Mouse (Mus musculus): ENCODE data around the gene Dhdh. TPM values are rescaled to one million over a fixed set of nuclear protein-coding genes. Genes with fewer than 3 reads are reported as not detected.

The Dhdh gene
- polyA plus RNA-seq (2012; rRNA removed; ENCODE audit: low replicate concordance): 21.6 and 53.7 TPM in 2 replicates

GRCm38 (mm10) chr7:45488293-45489204 is at the start of gene Dhdh:
Gene Dhdh, minus strand, starts transcription at chr7:45488805.

GRCm38 (mm10) chr7:45525809-45526473 is 37.3 kb upstream of the Dhdh start, which contains the start of the genes Ppp1r15a and Plekha4:
Gene Ppp1r15a, minus strand, starts transcription at chr7:45526268.
Gene Plekha4, plus strand, starts transcription at chr7:45526330.

GRCm38 (mm10) chr7:45509912-45510787 is 21.5 kb upstream of the Dhdh start, which contains the start of gene Nucb1:
Gene Nucb1, minus strand, starts transcription at chr7:45510406.

GRCm38 (mm10) chr7:45486761-45487415 is 1.7 kb downstream of the Dhdh start, which contains the start of gene Gm45808:
Gene Gm45808, minus strand, starts transcription at chr7:45486811.

GRCm38 (mm10) chr7:45481374-45481927 is 7.2 kb downstream of the Dhdh start, which contains the start of gene Tulp2:
Gene Tulp2, plus strand, starts transcription at chr7:45481877.

GRCm38 (mm10) chr7:45466283-45467089 is 22.1 kb downstream of the Dhdh start, which contains the start of gene Bax:
Gene Bax, minus strand, starts transcription at chr7:45466898.

GRCm38 (mm10) chr7:45459564-45460140 is 29.0 kb downstream of the Dhdh start, which contains the start of gene Ftl1:
Gene Ftl1, minus strand, starts transcription at chr7:45459884.

GRCm38 (mm10) chr7:45437521-45438276 is 50.9 kb downstream of the Dhdh start, which contains the start of gene Ruvbl2:
Gene Ruvbl2, minus strand, starts transcription at chr7:45438096.

GRCm38 (mm10) chr7:45434203-45435015 is 54.2 kb downstream of the Dhdh start, which contains the start of gene Gys1:
Gene Gys1, plus strand, starts transcription at chr7:45434844.

Other genes with a start within 250 kb of the Dhdh start
- gene Cd37, start 249.7 kb downstream of the Dhdh start, polyA plus RNA-seq (2012; rRNA removed; ENCODE audit: low replicate concordance): 37.7 and 42.8 TPM in 2 replicates
- gene Slc6a16, start 247.7 kb downstream of the Dhdh start, polyA plus RNA-seq (2012; rRNA removed; ENCODE audit: low replicate concordance): not detected in 2 replicates
- gene Slc6a21, start 211.3 kb downstream of the Dhdh start, polyA plus RNA-seq (2012; rRNA removed; ENCODE audit: low replicate concordance): 0.11 TPM in 1 of 2 replicates, not detected in the other
- gene Trpm4, start 155.0 kb downstream of the Dhdh start, polyA plus RNA-seq (2012; rRNA removed; ENCODE audit: low replicate concordance): 20.9 and 38.3 TPM in 2 replicates
- 0.30 and 1.2 TPM in 2 replicates for gene Hrc, start 153.5 kb downstream of the Dhdh start, polyA plus RNA-seq (2012; rRNA removed; ENCODE audit: low replicate concordance)
- 2.0 and 2.5 TPM in 2 replicates for gene Ppfia3, start 121.8 kb downstream of the Dhdh start, polyA plus RNA-seq (2012; rRNA removed; ENCODE audit: low replicate concordance)
- gene Lin7b, start 118.2 kb downstream of the Dhdh start, polyA plus RNA-seq (2012; rRNA removed; ENCODE audit: low replicate concordance): 4.4 and 34.4 TPM in 2 replicates
- gene Snrnp70, start 93.1 kb downstream of the Dhdh start, polyA plus RNA-seq (2012; rRNA removed; ENCODE audit: low replicate concordance): 195 and 299 TPM in 2 replicates
- 0.07 and 0.18 TPM in 2 replicates for gene Kcna7, start 83.2 kb downstream of the Dhdh start, polyA plus RNA-seq (2012; rRNA removed; ENCODE audit: low replicate concordance)
- gene Ntf5, start 75.1 kb downstream of the Dhdh start, polyA plus RNA-seq (2012; rRNA removed; ENCODE audit: low replicate concordance): 0.13 and 1.2 TPM in 2 replicates
- not detected in 2 replicates for gene Lhb, start 68.0 kb downstream of the Dhdh start, polyA plus RNA-seq (2012; rRNA removed; ENCODE audit: low replicate concordance)
- 95.5 and 128 TPM in 2 replicates for gene Gys1, start 54.0 kb downstream of the Dhdh start, polyA plus RNA-seq (2012; rRNA removed; ENCODE audit: low replicate concordance)
- 41.3 and 83.3 TPM in 2 replicates for gene Ruvbl2, start 50.7 kb downstream of the Dhdh start, polyA plus RNA-seq (2012; rRNA removed; ENCODE audit: low replicate concordance)
- gene Ftl1, start 28.9 kb downstream of the Dhdh start, polyA plus RNA-seq (2012; rRNA removed; ENCODE audit: low replicate concordance): 2,999 and 3,958 TPM in 2 replicates
- gene Bax, start 21.9 kb downstream of the Dhdh start, polyA plus RNA-seq (2012; rRNA removed; ENCODE audit: low replicate concordance): 94.4 and 133 TPM in 2 replicates
- 0.20 and 0.76 TPM in 2 replicates for gene Tulp2, start 6.9 kb downstream of the Dhdh start, polyA plus RNA-seq (2012; rRNA removed; ENCODE audit: low replicate concordance)
- 5.0 and 20.5 TPM in 2 replicates for gene Gm45808, start 2.0 kb downstream of the Dhdh start, polyA plus RNA-seq (2012; rRNA removed; ENCODE audit: low replicate concordance)
- gene Nucb1, start 21.6 kb upstream of the Dhdh start, polyA plus RNA-seq (2012; rRNA removed; ENCODE audit: low replicate concordance): 427 and 466 TPM in 2 replicates
- gene Ppp1r15a, start 37.5 kb upstream of the Dhdh start, polyA plus RNA-seq (2012; rRNA removed; ENCODE audit: low replicate concordance): 26.7 and 32.6 TPM in 2 replicates
- gene Plekha4, start 37.5 kb upstream of the Dhdh start, polyA plus RNA-seq (2012; rRNA removed; ENCODE audit: low replicate concordance): 12.8 and 21.4 TPM in 2 replicates
- gene Hsd17b14, start 66.1 kb upstream of the Dhdh start, polyA plus RNA-seq (2012; rRNA removed; ENCODE audit: low replicate concordance): 3.1 and 7.0 TPM in 2 replicates
- gene Bcat2, start 81.3 kb upstream of the Dhdh start, polyA plus RNA-seq (2012; rRNA removed; ENCODE audit: low replicate concordance): 143 and 215 TPM in 2 replicates
- 0.78 and 1.8 TPM in 2 replicates for gene Fgf21, start 126.7 kb upstream of the Dhdh start, polyA plus RNA-seq (2012; rRNA removed; ENCODE audit: low replicate concordance)
- gene Fut1, start 128.5 kb upstream of the Dhdh start, polyA plus RNA-seq (2012; rRNA removed; ENCODE audit: low replicate concordance): 0.07 and 0.24 TPM in 2 replicates
- gene Izumo1, start 133.0 kb upstream of the Dhdh start, polyA plus RNA-seq (2012; rRNA removed; ENCODE audit: low replicate concordance): 0.41 and 1.0 TPM in 2 replicates
- 38.6 and 65.4 TPM in 2 replicates for gene Rasip1, start 138.7 kb upstream of the Dhdh start, polyA plus RNA-seq (2012; rRNA removed; ENCODE audit: low replicate concordance)
- 7.2 and 11.2 TPM in 2 replicates for gene Mamstr, start 151.2 kb upstream of the Dhdh start, polyA plus RNA-seq (2012; rRNA removed; ENCODE audit: low replicate concordance)
- gene Fut2, start 177.6 kb upstream of the Dhdh start, polyA plus RNA-seq (2012; rRNA removed; ENCODE audit: low replicate concordance): 0.03 and 21.7 TPM in 2 replicates
- gene Ntn5, start 195.2 kb upstream of the Dhdh start, polyA plus RNA-seq (2012; rRNA removed; ENCODE audit: low replicate concordance): not detected in 2 replicates
- gene Sec1, start 205.6 kb upstream of the Dhdh start, polyA plus RNA-seq (2012; rRNA removed; ENCODE audit: low replicate concordance): 0.23 and 0.30 TPM in 2 replicates
- gene Car11, start 211.0 kb upstream of the Dhdh start, polyA plus RNA-seq (2012; rRNA removed; ENCODE audit: low replicate concordance): 17.8 and 42.8 TPM in 2 replicates
- 63.6 and 77.9 TPM in 2 replicates for gene Dbp, start 216.3 kb upstream of the Dhdh start, polyA plus RNA-seq (2012; rRNA removed; ENCODE audit: low replicate concordance)
- 753 and 1,942 TPM in 2 replicates for gene Rpl18, start 226.7 kb upstream of the Dhdh start, polyA plus RNA-seq (2012; rRNA removed; ENCODE audit: low replicate concordance)
- gene Sphk2, start 229.2 kb upstream of the Dhdh start, polyA plus RNA-seq (2012; rRNA removed; ENCODE audit: low replicate concordance): 36.9 and 48.7 TPM in 2 replicates
- gene Fam83e, start 232.4 kb upstream of the Dhdh start, polyA plus RNA-seq (2012; rRNA removed; ENCODE audit: low replicate concordance): 0.42 and 0.51 TPM in 2 replicates
- gene Spaca4, start 237.0 kb upstream of the Dhdh start, polyA plus RNA-seq (2012; rRNA removed; ENCODE audit: low replicate concordance): not detected in 2 replicates

All from subcutaneous adipose tissue, adult 2 months (tissue).